Mouse (Mus musculus) R1 (cell line): ENCODE measurements at regions not wholly inside any gene's neighbourhood (a gene's known extent, or its start where the extent isn't known, plus 50 kb on each side); places are given as distances from the start of the nearest gene placed in this dataset.

Experiments used
- DNase-seq: peaks from one replicate; pipeline ENCODE4 v3.0.0-alpha.2; 2018; ENCODE audit warnings: low read depth, low spot score

DNA sequence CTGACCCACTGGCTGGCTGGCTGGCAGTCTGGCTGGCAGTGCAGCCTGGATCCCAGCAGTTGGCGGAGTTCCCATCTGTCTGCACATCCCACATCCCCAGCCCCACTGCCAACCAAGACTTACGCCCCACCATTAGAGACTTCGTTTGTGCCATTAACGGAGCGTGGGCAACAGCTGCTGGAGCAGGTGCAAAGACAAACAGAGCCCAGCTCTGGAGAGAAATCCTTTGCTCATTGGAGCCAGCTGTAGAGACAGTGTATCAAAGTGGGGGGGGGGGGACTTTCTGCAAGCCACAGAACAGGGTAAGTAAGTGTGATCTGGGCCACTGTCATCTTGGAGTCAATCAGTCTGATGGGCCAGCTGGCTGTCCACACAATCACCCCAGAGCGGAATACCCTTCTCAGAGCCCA is 52.3 kb downstream of the Rplp1 start:
- DNase-seq: no peak

- DNase-seq: peak; percentile 69
Observed at GRCm38 (mm10) chr9:61860147-61860546, 54.2 kb downstream of the Rplp1 start.

GRCm38 (mm10) chr9:61859438-61859837 is 54.9 kb downstream of the Rplp1 start:
- DNase-seq: no peak

DNA sequence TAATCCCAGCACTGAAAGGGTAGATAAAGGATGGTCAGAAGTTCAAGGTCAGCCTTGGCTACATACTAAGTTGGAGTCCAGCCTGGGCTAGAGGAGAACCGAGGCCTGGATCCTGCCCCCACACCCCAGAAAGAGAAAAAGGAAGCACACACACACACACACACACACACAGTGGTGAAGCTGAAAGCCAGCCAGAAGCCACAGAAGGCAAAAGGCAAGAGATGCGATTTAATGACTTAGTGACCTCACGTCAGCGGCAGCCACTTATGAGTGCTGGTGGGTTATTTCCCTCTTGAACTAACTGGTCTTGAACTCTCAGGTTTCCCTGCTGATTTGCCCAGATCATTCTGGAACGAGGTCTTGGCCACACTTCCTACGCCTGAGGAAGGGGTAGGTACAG is 56.5 kb downstream of the Rplp1 start:
- no peak for DNase-seq

GRCm38 (mm10) chr9:61856686-61857085 is 57.7 kb downstream of the Rplp1 start:
- no peak for DNase-seq

DNA sequence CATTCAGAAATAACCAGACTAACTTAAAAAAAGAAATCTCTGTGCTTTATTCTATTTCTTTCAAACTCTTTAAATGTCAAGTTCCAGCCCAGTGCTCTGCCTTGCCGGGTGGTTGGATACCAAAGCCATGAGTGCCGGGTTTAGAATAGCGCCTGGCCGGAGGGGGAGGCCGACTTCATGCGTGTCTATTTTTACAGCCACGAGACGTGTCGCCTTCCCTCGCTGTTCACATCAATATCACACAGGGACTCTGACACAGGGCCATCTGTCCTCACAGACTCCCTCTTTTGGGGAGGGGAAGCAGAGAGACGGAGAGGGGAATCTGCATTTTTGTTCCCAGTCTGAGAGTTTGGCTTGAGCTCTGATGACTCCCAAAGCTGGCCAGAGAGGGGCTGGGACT is 58.7 kb downstream of the Rplp1 start:
- no peak for DNase-seq

DNA sequence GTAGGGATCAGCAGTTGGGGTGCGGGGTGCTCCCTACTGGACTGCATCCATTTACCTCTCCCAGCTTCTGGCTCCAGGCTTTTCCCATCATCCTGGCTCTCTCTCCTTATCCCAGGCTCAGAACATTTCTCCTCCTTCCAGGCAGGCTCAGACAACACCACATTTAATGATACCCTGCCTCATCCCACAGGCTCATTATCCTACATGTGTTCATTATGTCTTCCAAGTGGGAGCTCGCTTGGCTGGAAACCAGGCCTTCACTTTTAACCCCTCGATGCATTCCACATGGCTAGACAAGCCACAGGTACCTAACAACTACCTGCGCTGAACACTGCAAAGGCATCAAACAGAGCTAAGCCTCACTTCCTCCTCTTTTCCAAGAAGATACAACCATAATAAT is 60.5 kb downstream of the Rplp1 start:
- no peak for DNase-seq

GRCm38 (mm10) chr9:61851331-61851730 is 63.0 kb downstream of the Rplp1 start:
- DNase-seq: no peak

- DNase-seq: no peak
Observed at GRCm38 (mm10) chr9:61848401-61848800, 65.9 kb downstream of the Rplp1 start.

GRCm38 (mm10) chr9:61847496-61847895 is 66.8 kb downstream of the Rplp1 start:
- no peak for DNase-seq

DNA sequence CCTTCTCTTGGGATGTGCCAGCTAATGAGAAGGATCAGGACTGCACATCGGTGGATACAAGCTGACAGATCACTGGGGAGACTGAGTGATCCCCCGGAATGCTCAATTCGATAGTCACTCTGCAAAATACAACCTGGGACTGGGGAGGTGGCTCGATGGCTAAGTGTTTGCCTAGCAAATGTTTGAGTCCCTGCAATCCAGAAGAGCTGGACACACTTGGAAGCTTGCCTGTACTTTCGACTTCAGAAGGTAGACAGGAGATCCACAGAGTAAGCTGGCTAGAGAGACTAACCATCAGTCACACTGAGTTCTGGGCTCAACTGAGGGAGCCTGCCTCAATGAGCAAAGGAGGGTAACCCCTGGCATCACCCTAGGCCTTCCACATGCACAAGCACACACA is 69.7 kb downstream of the Rplp1 start:
- DNase-seq: no peak

GRCm38 (mm10) chr9:61844141-61844540 is 70.2 kb downstream of the Rplp1 start:
- no peak for DNase-seq

GRCm38 (mm10) chr9:61843513-61843912 is 70.8 kb downstream of the Rplp1 start:
- no peak for DNase-seq

DNA sequence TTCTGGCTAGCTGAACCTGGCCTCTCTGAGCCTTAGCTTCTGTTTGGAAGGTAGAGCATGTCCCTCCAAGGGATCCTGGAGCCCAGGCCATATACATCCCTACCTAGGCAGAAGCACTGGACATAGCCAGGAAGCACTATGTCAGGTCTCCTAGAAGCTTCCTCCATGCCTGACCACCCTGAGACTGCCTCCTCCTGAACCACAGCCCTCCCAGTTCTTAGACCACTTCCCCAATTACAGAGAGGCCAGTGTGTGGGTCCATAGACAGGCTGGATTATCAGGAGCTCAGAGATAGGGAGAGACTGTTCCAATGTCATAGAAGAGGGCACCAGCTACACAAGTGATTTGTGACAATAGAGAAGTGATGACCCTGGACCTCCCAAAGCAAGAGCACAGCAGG is 72.0 kb downstream of the Rplp1 start:
- no peak for DNase-seq

- no peak for DNase-seq
Observed at GRCm38 (mm10) chr9:61841222-61841621, 73.1 kb downstream of the Rplp1 start.

- no peak for DNase-seq
Observed at GRCm38 (mm10) chr9:61840353-61840752, 74.0 kb downstream of the Rplp1 start.

- no peak for DNase-seq
Observed at GRCm38 (mm10) chr9:61833226-61833625, 81.1 kb downstream of the Rplp1 start.

GRCm38 (mm10) chr9:61830236-61830635 is 84.1 kb downstream of the Rplp1 start:
- DNase-seq: no peak

DNA sequence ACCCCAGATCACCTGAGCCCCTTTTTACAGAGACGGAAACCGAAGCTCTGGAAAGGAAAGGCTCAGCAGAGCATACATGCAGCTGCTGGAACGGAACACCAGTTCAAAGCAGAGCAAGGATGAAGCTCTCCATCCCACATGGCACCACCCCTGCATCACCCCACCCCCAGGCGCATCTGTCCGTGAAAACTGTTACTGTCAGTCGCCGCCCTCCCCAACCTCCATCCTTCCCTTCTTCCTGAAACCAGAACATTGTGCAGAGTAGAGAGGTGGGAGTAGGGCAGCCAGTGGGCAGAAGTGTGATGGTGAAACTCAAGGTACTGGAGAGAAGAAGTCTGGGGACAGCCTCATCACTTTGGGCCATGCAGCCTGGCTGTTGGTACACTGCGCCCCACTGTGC is 84.6 kb downstream of the Rplp1 start:
- DNase-seq: no peak

DNA sequence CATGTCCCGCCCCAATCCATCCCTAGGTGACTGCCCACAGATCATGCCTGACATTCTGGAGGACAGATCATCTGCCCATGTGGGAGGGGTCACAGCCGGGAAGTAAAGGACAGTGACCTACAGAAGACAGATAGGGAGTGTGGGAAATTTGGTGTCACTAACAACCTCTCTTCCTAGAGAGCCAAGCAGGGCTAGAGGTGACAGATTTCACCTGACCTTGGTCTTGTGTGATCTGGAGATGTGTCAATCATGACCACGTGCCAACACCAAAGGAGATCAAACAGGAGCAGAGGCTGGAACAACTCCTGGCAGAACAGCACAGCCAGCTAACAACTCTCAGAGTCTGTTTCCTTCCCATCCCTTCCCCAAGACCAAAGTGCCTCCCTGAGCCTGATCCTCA is 85.0 kb downstream of the Rplp1 start:
- DNase-seq: no peak

- no peak for DNase-seq
Observed at GRCm38 (mm10) chr9:61827721-61828120, 86.6 kb downstream of the Rplp1 start.

GRCm38 (mm10) chr9:61827014-61827413 is 87.3 kb downstream of the Rplp1 start:
- DNase-seq: no peak

- no peak for DNase-seq
Observed at GRCm38 (mm10) chr9:61826415-61826814, 87.9 kb downstream of the Rplp1 start.

DNA sequence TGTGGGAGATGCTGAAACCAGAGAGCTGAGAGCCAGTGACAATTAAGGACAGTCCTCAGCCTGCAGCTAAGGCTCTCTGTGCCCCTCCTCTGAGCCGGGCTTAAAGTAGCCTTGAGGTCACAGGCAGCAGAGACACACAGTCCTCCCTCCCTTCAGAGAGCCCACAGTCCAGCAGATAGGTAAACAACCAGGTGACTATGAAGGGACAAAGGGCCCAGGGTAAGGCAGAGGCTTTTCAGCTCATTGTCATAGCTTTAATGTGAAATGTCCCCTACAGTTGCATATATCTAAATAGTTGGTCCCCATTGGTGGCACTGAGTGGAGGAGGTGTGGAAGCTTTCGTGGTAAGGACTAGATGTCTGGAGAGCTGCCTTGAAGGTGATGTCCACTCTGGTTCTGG is 88.5 kb downstream of the Rplp1 start:
- DNase-seq: no peak

GRCm38 (mm10) chr9:61819836-61820235 is 94.5 kb downstream of the Rplp1 start:
- no peak for DNase-seq
